Mouse (Mus musculus) activated CD4-positive, CD25-positive, alpha-beta regulatory T cell (primary cell): Measurements from ENCODE around the gene Prorsd1. TPM values are rescaled to one million over a fixed set of nuclear protein-coding genes. Genes with fewer than 3 reads are reported as not detected.

Experiments used
- polyA plus RNA-seq, 2 experiments: library from polyadenylated mRNA; unstranded; fragments of 100-300 nt; shearing (Covaris generic); gene quantifications; one replicate each; pipeline ENCODE4 v1.2.1; 2017

Prorsd1 gene
- 10 to 100 TPM; 42.4 to 46.5 TPM for polyA plus RNA-seq

DNA sequence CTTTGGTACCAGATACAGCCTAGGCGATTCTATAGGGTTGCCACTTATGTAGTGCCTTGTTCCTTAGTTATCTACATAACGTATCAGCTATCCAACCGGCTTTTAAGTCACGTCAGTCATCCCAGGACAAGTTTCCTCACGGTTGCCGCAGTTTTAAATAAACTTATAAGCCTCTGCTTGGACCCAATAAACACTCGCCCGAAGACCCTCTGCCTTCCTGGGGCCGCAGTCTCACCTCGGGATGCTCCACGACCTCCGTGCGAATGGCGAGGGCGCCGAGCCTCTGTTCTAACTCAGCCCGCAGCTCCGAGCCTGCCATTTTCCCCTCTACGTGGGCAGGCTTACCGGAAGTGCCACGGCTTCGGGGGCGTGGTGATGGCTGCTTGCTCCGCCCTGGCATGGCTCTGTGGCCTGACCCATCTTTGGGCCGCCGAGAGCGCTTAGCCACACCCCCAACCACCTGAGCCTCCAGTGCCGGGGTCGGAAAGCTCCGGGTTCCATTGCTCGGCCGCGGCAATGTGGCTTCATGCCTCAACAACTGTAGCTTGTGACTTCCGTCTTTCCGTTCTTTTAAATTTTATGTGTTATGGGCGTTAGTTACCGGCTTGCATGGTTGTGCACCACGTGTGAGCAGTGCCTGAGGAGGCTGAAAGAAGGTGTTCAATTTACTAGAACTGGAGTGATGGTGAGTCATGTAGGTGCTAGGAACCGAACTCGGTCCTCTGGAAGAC lies at the start of gene Prorsd1:
Prorsd1 (minus strand) TSS at position 352 of the 731 bp plus-strand sequence.

DNA sequence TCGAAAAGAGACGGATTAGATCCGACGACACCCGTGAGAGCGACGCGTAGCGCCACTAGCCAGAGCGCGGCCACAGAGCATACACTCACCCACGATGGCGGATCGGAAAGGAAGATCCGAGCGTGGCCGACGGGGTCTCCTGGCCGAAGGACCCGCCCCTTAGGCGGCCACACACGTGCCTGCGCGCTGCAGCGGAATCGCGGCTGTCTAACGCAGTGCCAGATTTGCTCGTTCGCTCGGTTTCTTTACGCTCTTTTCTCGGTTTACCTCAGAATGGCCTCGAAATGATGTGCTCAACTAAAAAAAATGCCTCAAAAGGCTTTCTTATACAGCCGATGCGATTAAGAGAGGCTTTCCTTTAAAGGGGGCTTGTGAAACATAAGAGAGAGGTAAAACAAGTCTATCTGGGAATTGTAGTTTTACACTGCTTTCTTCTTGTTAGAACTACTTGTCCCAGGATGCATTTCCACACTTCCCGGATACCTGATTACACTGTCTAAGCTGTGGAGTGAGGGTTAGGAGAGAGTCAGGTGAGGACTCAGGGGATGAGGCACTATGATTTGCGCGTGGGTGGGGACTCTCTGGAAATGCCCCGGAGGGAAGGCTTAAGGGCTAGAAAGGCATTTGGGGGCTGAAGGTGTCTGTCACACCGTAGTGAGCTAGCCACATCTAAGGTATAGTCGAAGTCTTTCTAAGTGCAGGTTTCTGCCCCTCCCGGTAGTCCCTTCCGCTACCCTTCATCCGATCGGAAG lies 33.1 kb upstream of the Prorsd1 start, which contains the start of the genes Clhc1 and Rps27a:
Clhc1 (plus strand) TSS at position 199 of the 752 bp plus-strand sequence.
Rps27a (minus strand) TSS at position 358 of the 752 bp plus-strand sequence.

GRCm38 (mm10) chr11:29525988-29526794 lies 11.4 kb upstream of the Prorsd1 start, which contains the start of gene Mtif2:
Gene Mtif2, plus strand, starts transcription at chr11:29526408.

Other genes starting within 250 kb of the Prorsd1 start
- 1 to 10 TPM in 1 of 2 experiments, under 1 TPM in 1; 0.74 to 6.8 TPM for gene Ccdc88a, start 141.4 kb downstream of the Prorsd1 start, polyA plus RNA-seq
- 10 to 100 TPM; 43.6 to 52.5 TPM for gene Mtif2, start 11.4 kb upstream of the Prorsd1 start, polyA plus RNA-seq
- gene Clhc1, start 32.9 kb upstream of the Prorsd1 start, polyA plus RNA-seq: 1 to 10 TPM in 1 of 2 experiments, under 1 TPM in 1; 0.69 to 1.1 TPM
- gene Rps27a, start 33.1 kb upstream of the Prorsd1 start, polyA plus RNA-seq: 100 to 1,000 TPM; 398 to 652 TPM
- 10 to 100 TPM; 36.1 to 47.0 TPM for gene Rtn4, start 177.9 kb upstream of the Prorsd1 start, polyA plus RNA-seq